Mouse (Mus musculus): ENCODE results near the gene Slc24a4.

DNA sequence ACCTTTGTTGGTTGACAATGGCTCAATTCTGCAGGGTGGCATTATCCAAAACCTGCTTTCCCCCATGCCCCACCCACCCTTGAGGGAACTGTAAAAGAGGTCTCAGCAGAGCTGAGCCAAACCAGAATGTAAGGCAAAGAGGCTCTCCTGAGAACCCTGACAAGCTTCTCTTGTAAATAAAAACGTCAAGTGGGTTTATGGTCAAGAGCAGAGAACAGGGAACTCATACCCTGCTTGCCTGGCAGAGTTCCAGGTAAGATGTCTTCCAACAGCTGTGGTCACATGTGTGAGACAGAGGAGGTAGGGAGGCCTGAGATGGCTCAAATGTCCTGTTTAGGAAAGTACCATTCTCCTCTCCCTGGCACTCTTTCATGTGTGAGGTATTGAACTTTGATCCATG is 22.5 kb upstream of the Slc24a4 start:
- no peak for TF ChIP-seq CTCF (IDR thresholded peaks at IDR 0.05)
- no peak for TF ChIP-seq EP300 (IDR thresholded peaks at IDR 0.05; ENCODE audit: insufficient read depth, low read depth, low read length)
- no peak for TF ChIP-seq POLR2A (IDR thresholded peaks at IDR 0.05; ENCODE audit: insufficient read depth, low read depth, low read length)
